Mouse (Mus musculus) erythroid progenitor cell, adult 5-6 weeks (primary cell): ENCODE measurements around the gene 1700011L22Rik. TPM values are rescaled to one million over a fixed set of nuclear protein-coding genes. Genes with fewer than 3 reads are reported as not detected.

Source experiments
- ATAC-seq: replicated peaks from 2 replicates; pipeline ENCODE4 v1.8.0; 2016; ENCODE audit warnings: moderate number of reproducible peaks, mild to moderate bottlenecking, moderate TSS enrichment, inconsistent platforms; ENCODE audit not compliant: poor library complexity, low FRiP score, severe bottlenecking
- total RNA-seq, 2 experiments: library from RNA; stranded (forward) in 1 of 2; stranded (reverse) in 1 of 2; fragments of 150-400 nt in 1 of 2; fragments of 186-747, 209-891 nt in 1 of 2; gene quantifications; 2 replicates each; pipeline versions ENCODE4 v1.2.3 to v1.2.4; 2015 to 2017; ENCODE audit warnings: low replicate concordance in 2 of 2

Gene 1700011L22Rik
- total RNA-seq, 2 experiments from 2014 or later = not detected

DNA sequence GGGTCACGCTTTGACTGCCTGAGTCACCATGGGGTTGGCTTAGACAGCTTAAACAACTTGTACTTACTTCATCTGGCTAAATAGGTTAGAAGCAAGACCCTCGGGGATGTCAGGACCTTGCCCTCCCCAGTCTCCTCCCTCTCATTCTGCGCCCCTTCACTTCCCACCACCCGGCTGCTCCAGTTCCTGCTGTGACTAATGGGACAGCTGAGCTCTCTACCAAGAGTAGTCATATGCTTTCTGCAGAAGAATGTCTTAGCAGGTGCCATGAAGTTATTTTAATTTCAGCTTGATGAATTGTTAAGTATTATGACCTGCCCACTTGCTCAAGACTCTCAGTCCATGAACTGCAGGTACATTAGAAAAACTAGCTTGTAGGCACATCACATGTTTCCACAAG is 51.9 kb downstream of the 1700011L22Rik start:
- ATAC-seq = no peak

DNA sequence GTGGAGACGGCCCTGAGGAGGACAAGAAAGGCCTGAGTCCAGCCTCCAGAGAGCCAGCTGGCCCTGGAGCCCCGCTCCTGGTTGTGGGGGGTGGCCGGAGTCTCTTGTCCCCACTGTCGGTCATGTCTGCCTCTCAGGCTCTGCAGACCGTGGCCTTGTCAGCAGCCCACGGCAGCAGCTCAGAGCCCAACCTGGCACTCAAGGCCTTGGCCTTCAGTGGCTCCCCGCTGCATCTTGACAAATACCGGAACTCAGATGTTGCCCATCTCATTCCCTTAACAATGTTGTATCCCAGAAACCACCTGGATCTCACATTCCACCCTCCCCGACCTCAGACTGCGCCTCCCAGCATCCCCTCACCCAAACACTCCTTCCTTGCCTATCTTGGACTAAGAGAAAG is 58.3 kb downstream of the 1700011L22Rik start:
- ATAC-seq = no peak

DNA sequence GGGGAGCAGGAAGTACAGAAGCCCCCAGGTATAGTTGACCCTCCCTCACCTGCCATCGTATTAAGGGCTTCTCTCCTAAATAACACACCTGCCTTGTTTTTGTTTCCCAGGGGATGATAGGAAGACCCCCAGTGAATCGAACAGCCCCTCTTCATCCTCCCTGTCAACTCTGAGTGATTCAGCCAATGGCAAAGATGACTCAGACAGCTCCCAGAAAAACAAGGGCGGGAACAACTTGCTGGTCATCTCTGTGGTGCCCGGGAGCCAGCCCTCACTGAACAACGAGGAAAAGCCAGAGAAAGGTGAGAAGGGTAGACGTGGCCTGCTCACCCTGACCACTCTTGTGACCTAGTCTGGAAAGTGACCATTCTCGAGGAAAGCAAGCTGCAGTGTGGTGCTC is 62.9 kb downstream of the 1700011L22Rik start:
- ATAC-seq = no peak

DNA sequence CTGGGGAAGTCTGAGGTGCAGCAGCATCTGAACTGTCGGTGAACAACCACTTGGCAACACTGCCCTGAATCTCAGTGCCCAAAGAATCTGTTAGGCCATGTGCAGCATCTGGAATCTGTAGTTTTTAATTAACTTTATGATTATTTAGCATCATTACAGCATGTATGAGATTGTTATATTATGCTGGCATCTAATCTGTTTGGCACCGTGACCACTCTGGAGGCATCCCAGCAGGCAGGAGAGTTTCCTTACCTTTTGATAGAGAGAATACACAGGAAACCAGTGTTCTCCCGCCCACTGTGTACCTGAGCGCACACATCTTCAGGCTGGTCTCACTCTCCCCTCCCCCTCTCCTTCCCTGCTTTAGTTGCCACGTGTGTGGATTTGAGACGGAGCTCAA is 68.7 kb downstream of the 1700011L22Rik start:
- no peak for ATAC-seq

DNA sequence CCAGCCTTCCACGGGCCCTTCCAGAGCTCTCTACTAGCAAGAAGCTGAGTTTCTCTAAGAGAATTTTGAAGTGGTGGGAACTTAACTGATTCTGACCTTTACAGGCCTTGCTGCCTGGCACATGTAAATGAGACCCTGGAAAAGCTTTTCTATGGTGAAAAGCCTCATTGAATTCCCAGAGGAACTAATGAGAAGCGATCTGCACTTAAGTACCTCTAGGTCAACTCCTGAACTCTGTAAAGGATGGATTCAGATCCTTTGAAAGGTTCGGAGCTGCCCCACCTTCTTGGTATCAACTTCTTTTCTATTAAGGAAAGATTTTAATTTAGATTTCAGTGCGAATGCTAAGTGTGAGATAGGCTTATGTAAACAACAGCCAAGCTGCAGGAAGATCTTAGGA is 72.4 kb downstream of the 1700011L22Rik start:
- no peak for ATAC-seq

DNA sequence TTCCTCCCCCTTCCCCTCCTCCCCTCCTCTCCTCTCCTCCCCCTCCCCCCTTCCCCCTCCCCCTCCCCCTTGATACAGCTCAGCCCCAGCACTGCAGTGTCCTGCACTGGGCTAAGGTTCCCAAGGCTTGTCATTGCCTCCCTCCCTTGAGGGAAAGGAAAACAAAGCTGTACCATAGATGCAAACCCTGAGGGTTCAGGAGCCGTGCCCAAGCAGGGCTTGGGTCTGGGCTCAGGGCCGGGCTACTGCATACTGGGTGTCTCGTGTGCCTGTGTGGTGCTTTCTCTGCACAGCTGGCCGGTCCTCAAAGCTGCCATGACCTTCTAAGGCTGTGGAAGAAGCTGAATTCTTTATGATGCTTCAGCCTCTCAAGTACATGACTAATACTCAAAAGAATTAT is 74.8 kb downstream of the 1700011L22Rik start:
- no peak for ATAC-seq

DNA sequence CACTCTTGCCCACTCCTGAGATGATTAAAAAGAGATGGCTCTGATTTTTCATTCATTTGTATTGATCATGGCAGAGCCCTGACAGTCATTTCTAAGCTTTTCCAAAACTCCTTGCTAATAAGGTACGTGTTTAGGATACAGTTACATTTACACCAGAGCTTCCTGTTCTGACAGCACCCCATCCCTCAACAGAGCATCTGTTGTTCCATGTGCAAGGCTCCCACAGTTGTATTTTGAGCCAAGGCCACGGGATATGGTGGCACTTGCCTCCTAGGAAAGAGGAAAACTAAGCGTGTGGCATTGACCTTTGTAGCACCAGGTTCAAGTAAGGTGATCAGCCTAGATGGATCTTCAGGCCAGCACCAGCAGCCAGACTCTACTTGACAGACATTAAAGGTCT is 83.1 kb downstream of the 1700011L22Rik start:
- ATAC-seq = no peak

DNA sequence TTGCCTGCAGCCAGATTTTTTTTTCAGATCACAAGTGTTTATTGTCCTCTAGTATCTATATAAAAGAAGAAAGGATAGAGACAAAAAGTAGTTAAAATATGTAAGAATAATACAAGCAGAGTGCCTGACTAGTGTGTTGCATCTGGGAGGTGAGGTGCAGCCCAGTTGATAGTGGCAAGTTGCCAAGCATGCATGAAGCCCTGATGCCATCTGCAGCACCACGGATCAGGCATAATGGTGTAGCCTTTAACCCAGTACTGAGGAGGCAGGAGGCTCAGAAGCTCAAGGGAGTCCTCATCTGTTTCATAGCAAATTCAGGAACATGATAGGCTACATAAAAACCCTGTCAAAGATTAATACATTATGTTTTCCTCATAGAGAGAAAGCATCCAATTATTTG is 84.0 kb downstream of the 1700011L22Rik start:
- ATAC-seq = no peak

DNA sequence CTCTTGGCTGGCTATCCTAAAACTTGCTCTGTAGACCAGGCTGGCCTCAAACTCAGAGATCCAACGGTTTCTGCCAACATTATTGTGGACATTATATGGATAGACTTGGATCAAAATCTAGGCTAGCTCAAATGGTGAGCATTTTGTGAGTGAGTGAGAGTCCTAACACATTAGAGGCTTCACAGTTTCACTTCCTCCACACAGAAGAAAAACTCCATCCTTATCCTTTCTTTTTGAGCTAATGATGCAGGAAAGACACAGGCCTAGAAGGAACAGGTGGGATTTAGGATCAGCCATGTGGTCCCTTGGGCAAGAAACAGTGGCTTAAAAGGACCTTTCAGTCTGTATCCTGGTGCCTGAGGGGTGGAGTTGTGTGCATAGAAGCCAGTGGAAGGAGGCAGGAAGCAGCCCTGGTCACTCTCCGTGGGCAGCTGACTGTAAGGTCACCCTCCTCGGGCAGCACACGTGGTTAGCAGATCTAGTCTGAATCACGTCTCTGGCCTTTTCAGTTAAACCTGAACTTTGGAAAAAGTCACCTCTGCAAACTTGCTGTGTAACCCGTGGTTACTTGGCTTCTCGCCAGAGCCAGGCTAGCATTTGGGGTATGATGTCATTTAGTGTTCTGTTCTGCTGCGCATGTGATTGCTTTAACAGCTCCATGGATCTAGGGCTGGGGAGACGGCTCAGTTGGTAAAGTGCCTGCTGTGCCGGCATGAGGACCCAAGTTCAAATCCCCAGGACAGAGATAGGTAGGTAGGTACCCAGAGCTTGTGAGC is 85.6 kb downstream of the 1700011L22Rik start:
- no peak for ATAC-seq

DNA sequence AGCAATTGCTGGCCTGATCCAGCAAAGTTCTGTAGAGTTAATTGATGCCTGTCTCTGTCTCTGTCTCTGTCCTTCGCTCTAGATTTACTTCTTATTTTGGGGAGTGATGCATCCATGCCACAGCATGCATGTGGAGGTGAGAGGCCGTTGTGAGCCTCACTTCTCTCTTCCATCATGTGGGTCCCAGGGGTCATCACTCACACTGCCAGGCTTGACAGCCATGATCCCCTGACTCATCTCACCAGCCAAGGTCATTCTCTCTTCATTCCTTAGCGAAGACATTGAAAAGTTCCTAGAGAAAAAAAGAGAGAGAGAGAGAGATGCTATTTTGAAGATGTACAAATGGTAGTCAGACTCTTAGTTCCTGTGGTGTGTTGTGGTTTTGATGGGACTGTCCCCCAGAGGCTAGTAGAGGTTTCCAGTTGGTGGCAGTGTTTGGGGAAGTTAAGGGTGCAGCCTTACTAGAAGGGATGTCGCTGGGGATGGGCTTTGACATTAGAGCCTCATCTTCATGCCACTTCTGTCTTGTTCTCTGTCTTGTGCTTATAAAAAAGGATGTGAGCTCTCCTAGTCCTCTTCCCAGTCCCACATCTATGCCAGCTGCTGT is 87.1 kb downstream of the 1700011L22Rik start:
- no peak for ATAC-seq

Other genes starting within 250 kb of the 1700011L22Rik start
- gene Zfp827, start 220.1 kb downstream of the 1700011L22Rik start, total RNA-seq (2015; ENCODE audit: low replicate concordance) = 0.72 TPM in 1 of 2 replicates, not detected in the other
- 0.90 TPM in 1 of 2 replicates, not detected in the other for gene Zfp827, start 220.1 kb downstream of the 1700011L22Rik start, total RNA-seq (2017; ENCODE audit: low replicate concordance)
- 1.7 and 4.7 TPM in 2 replicates for gene Mmaa, start 46.4 kb upstream of the 1700011L22Rik start, total RNA-seq (2015; ENCODE audit: low replicate concordance)
- 0.98 and 4.2 TPM in 2 replicates for gene Mmaa, start 46.4 kb upstream of the 1700011L22Rik start, total RNA-seq (2017; ENCODE audit: low replicate concordance)
- gene Smad1, start 150.9 kb upstream of the 1700011L22Rik start, total RNA-seq (2015; ENCODE audit: low replicate concordance) = 1.1 TPM in 1 of 2 replicates, not detected in the other
- 1.2 TPM in 2 replicates for gene Smad1, start 150.9 kb upstream of the 1700011L22Rik start, total RNA-seq (2017; ENCODE audit: low replicate concordance)